Mouse (Mus musculus) liver, embryonic 11.5 days (tissue): ENCODE measurements around the gene Gbp3. TPM values are rescaled to one million over a fixed set of nuclear protein-coding genes. Genes with fewer than 3 reads are reported as not detected.
"Not testable (repeated sequence)": the region's sequence is repeated elsewhere in the genome, so short reads cannot be mapped to it uniquely, and the experiment has no call there.

Experiments used
- ATAC-seq: fragments of 200-750 bp; cut with Nextera tagmentation; replicated peaks from 2 replicates; pipeline ENCODE4 v1.8.0; 2017; ENCODE audit warnings: moderate number of reproducible peaks, mild to moderate bottlenecking, moderate TSS enrichment, moderate library complexity; ENCODE audit not compliant: low FRiP score
- DNase-seq: peaks from one replicate; pipeline ENCODE4 v3.0.0-alpha.2; 2017; ENCODE audit warnings: low spot score
- H3K27ac ChIP-seq: fragments of 300-500 bp; sonication (generic); 2 replicates; pipeline ENCODE4 v1.5.1; 2014; ENCODE audit warnings: mild to moderate bottlenecking, low read depth, low read length, control low read depth
- H3K27me3 ChIP-seq: fragments of 300-500 bp; sonication (generic); replicated peaks from 2 replicates; pipeline ENCODE4 v1.6.1; 2014; ENCODE audit warnings: low read length, mixed read lengths; ENCODE audit not compliant: control insufficient read depth, insufficient read depth
- H3K36me3 ChIP-seq: fragments of 300-500 bp; sonication (generic); 2 replicates; pipeline ENCODE4 v1.6.1; 2014; ENCODE audit warnings: mild to moderate bottlenecking, low read length, moderate library complexity, mixed read lengths; ENCODE audit not compliant: control insufficient read depth, insufficient read depth
- H3K4me1 ChIP-seq: fragments of 300-500 bp; sonication (generic); replicated peaks from 2 replicates; pipeline ENCODE4 v1.6.1; 2014; ENCODE audit warnings: low read length, mixed read lengths; ENCODE audit not compliant: control insufficient read depth, insufficient read depth
- H3K4me2 ChIP-seq: fragments of 300-500 bp; sonication (generic); 2 replicates; pipeline ENCODE4 v1.6.1; 2014; ENCODE audit warnings: mild to moderate bottlenecking, control low read depth, moderate library complexity
- H3K4me3 ChIP-seq: fragments of 300-500 bp; sonication (generic); 2 replicates; pipeline ENCODE4 v1.5.1; 2014; ENCODE audit warnings: low read depth, low read length, control low read depth
- H3K9ac ChIP-seq: fragments of 300-500 bp; sonication (generic); 2 replicates; pipeline ENCODE4 v1.6.1; 2014; ENCODE audit warnings: low read depth, low read length, control low read depth
- H3K9me3 ChIP-seq: fragments of 300-500 bp; sonication (generic); 2 replicates; pipeline ENCODE4 v1.6.1; 2016; ENCODE audit warnings: low read length, inconsistent platforms, mixed read lengths; ENCODE audit not compliant: control insufficient read depth
- WGBS: fragments of 180-500 bp; shearing (Covaris S2); extraction: QIAGEN DNeasy Blood & Tissue Kit; methylation state at CpG from one replicate; pipeline ENCODE4 v1.1.7; 2014; 5-methylcytosine and 5-hydroxymethylcytosine counted together
- polyA plus RNA-seq: library from polyadenylated mRNA; unstranded; fragments of >200 nt; fragmentation: Nextera tagmentation; extraction: Ambion mirVana; gene quantifications from 2 replicates; pipeline ENCODE4 v1.2.1, GENCODE M21; 2014

Gbp3 gene
- polyA plus RNA-seq, 1 experiment from 2014 or later = 0.58 TPM

GRCm38 (mm10) chr3:142567490-142567889 is 7.7 kb downstream of the Gbp3 start:
- WGBS = 60% methylated on average over 5 of the region's 5 CpGs

DNA sequence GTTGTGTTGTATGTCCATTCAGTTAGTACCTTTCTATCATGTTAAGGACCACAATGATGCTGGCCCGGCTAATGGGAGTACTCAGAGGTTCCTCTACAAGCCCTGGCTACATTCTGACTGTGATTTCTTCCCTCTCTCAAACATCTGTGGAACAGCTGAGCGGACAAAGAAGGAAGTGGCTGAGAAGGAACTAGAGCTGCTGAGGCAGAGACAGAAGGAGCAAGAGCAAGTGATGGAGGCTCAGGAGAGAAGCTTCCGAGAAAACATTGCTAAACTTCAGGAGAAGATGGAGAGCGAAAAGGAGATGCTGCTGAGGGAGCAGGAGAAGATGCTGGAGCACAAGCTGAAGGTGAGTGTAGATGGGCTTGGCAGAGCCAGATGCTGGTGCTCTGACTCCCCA is 10.9 kb downstream of the Gbp3 start:
- H3K4me1 ChIP-seq = no peaks in the 10 kb centered on the region
- no peak overlapping the region for H3K4me3 ChIP-seq
- no peak for ATAC-seq
- no peak for DNase-seq
- H3K27me3 ChIP-seq = no peaks in the 10 kb centered on the region
- no peak overlapping the region for H3K4me2 ChIP-seq
- 83% methylated on average over 4 of the region's 4 CpGs for WGBS
- H3K9me3 ChIP-seq = no peaks in the 10 kb centered on the region
- H3K9ac ChIP-seq = no peak overlapping the region
- no peaks in the 10 kb centered on the region for H3K36me3 ChIP-seq
- no peak overlapping the region for H3K27ac ChIP-seq

More at GRCm38 (mm10) chr3:142567490-142567889, 7.7 kb downstream of the Gbp3 start:
- H3K9me3 ChIP-seq, H3K4me3 ChIP-seq, H3K4me2 ChIP-seq, H3K36me3 ChIP-seq, ATAC-seq, DNase-seq, H3K4me1 ChIP-seq, H3K9ac ChIP-seq, H3K27ac ChIP-seq, H3K27me3 ChIP-seq: not testable (repeated sequence)

- Histone ChIP-seq H3K36me3 (no peaks in the 10 kb centered on the region), H3K9ac (no peak overlapping the region), H3K4me2 (no peak overlapping the region), H3K4me1 (no peaks in the 10 kb centered on the region), H3K4me3 (no peak overlapping the region), H3K27me3 (no peaks in the 10 kb centered on the region), H3K27ac (no peak overlapping the region), H3K9me3 (no peaks in the 10 kb centered on the region)
- DNase-seq (no peak), ATAC-seq (no peak)
- 77% methylated on average over 3 of the region's 3 CpGs for WGBS
Measured at GRCm38 (mm10) chr3:142577108-142577507, 17.3 kb downstream of the Gbp3 start.

DNA sequence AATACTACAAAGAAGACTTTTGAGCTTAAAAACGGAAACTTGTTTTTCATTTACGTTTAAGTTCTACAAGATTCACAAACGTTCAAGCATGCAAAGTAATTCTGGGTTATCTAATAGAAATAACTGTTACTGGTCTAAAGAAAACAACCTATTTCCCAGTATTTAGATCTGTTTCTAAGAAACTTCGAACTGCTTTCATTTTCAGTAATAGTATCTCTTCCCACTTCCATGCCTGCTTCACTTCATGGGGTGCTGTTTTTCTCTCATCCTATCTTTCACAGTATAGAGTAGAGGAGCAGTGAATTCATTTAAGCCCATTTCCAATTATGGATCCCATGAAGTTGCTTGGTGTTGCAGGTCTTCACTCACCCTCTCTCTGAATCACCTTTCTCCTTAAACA is 18.5 kb downstream of the Gbp3 start:
- Histone ChIP-seq H3K4me2 (no peak overlapping the region), H3K4me1 (no peaks in the 10 kb centered on the region), H3K9ac (no peak overlapping the region), H3K9me3 (no peaks in the 10 kb centered on the region), H3K27ac (no peak overlapping the region), H3K36me3 (no peaks in the 10 kb centered on the region), H3K4me3 (no peak overlapping the region), H3K27me3 (no peaks in the 10 kb centered on the region)
- 77% methylated on average over 4 of the region's 4 CpGs for WGBS
- no peak for ATAC-seq
- no peak for DNase-seq

DNA sequence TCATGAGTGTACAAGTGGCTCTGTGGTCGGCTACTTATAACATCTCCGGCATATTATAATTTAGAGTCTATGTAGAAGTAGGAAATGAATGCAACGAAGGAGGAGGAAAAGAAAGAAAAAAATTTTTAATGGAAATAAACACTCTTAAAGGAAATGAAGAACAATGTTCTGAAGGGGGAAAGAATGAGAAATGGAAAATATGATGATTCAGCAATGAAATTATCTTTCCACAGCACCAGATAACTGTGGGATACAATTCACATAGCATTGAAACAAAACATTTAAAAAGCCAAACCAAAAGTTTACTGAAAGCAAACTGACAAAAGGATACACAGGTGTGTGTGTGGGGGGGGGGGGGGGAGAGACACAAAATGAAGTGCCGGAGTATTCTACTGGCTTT is 23.2 kb downstream of the Gbp3 start:
- no peak overlapping the region for H3K4me2 ChIP-seq
- no peaks in the 10 kb centered on the region for H3K36me3 ChIP-seq
- no peak for DNase-seq
- ATAC-seq = no peak
- H3K9me3 ChIP-seq = no peaks in the 10 kb centered on the region
- 84% methylated on average over 4 of the region's 4 CpGs for WGBS
- no peaks in the 10 kb centered on the region for H3K27me3 ChIP-seq
- no peak overlapping the region for H3K27ac ChIP-seq
- no peak overlapping the region for H3K9ac ChIP-seq
- H3K4me1 ChIP-seq = no peaks in the 10 kb centered on the region
- H3K4me3 ChIP-seq = no peak overlapping the region

- Histone ChIP-seq H3K9me3 (no peaks in the 10 kb centered on the region), H3K9ac (no peak overlapping the region), H3K4me2 (no peak overlapping the region), H3K36me3 (no peaks in the 10 kb centered on the region), H3K27me3 (no peaks in the 10 kb centered on the region), H3K4me1 (no peaks in the 10 kb centered on the region), H3K27ac (no peak overlapping the region), H3K4me3 (no peak overlapping the region)
- DNase-seq (no peak), ATAC-seq (no peak)
Measured at GRCm38 (mm10) chr3:142587386-142587785, 27.6 kb downstream of the Gbp3 start.

GRCm38 (mm10) chr3:142588888-142589287 is 29.1 kb downstream of the Gbp3 start:
- 72% methylated on average over 2 of the region's 2 CpGs for WGBS
- Histone ChIP-seq H3K4me2 (no peak overlapping the region), H3K9me3 (no peaks in the 10 kb centered on the region), H3K27me3 (no peaks in the 10 kb centered on the region), H3K9ac (no peak overlapping the region), H3K27ac (no peak overlapping the region), H3K4me1 (no peaks in the 10 kb centered on the region), H3K36me3 (no peaks in the 10 kb centered on the region), H3K4me3 (no peak overlapping the region)
- DNase-seq (no peak), ATAC-seq (no peak)

GRCm38 (mm10) chr3:142590431-142591067 is 30.7 kb downstream of the Gbp3 start:
- ATAC-seq (no peak), DNase-seq (no peak)
- Histone ChIP-seq H3K36me3 (no peaks in the 10 kb centered on the region), H3K4me2 (no peak overlapping the region), H3K27me3 (no peaks in the 10 kb centered on the region), H3K4me1 (no peaks in the 10 kb centered on the region), H3K9ac (no peak overlapping the region), H3K9me3 (no peaks in the 10 kb centered on the region), H3K4me3 (no peak overlapping the region), H3K27ac (no peak overlapping the region)
- WGBS = 77% methylated on average over 4 of the region's 4 CpGs

- DNase-seq = no peak
- 59% methylated on average over 1 of the region's 1 CpGs for WGBS
Measured at GRCm38 (mm10) chr3:142594547-142594946, 34.7 kb downstream of the Gbp3 start, which contains the start of gene Gbp2b. Gbp2b (plus strand) TSS chr3:142594847.

More at GRCm38 (mm10) chr3:142594547-142594946, 34.7 kb downstream of the Gbp3 start, which contains the start of gene Gbp2b:
- Histone ChIP-seq H3K27me3 (no peaks in the 10 kb centered on the region), H3K4me3 (no peak within 1 kb of the TSS), H3K36me3 (no peaks in the 10 kb centered on the region), H3K4me2 (no peak within 1 kb of the TSS), H3K4me1 (no peaks in the 10 kb centered on the region), H3K27ac (no peak within 1 kb of the TSS), H3K9ac (no peak within 1 kb of the TSS), H3K9me3 (no peaks in the 10 kb centered on the region)
- ATAC-seq = no peak
